Mouse (Mus musculus) stomach, embryonic 15.5 days (tissue): ENCODE measurements around the gene Hist2h3b. TPM values are rescaled to one million over a fixed set of nuclear protein-coding genes. Genes with fewer than 3 reads are reported as not detected.
"Not testable (repeated sequence)": the region's sequence is repeated elsewhere in the genome, so short reads cannot be mapped to it uniquely, and the experiment has no call there.

ENCODE experiments used
- ATAC-seq: fragments of 200-750 bp; cut with Nextera tagmentation; 2 replicates; pipeline ENCODE4 v1.8.0; 2017; ENCODE audit warnings: low read depth, moderate number of reproducible peaks, moderate TSS enrichment; ENCODE audit not compliant: insufficient read depth, low FRiP score
- H3K27ac ChIP-seq: fragments of 300-500 bp; sonication (generic); 2 replicates; pipeline ENCODE4 v1.5.1; 2015; ENCODE audit warnings: mild to moderate bottlenecking, inconsistent platforms
- H3K27me3 ChIP-seq: fragments of 300-500 bp; sonication (generic); replicated peaks from 2 replicates; pipeline ENCODE4 v1.6.1; 2015; ENCODE audit warnings: inconsistent platforms
- H3K36me3 ChIP-seq: fragments of 300-500 bp; sonication (generic); 2 replicates; pipeline ENCODE4 v1.6.1; 2015; ENCODE audit warnings: inconsistent platforms
- H3K4me1 ChIP-seq: fragments of 300-500 bp; sonication (generic); 2 replicates; pipeline ENCODE4 v1.6.1; 2015; ENCODE audit warnings: inconsistent platforms
- H3K4me2 ChIP-seq: fragments of 300-500 bp; sonication (generic); 2 replicates; pipeline ENCODE4 v1.6.1; 2015; ENCODE audit warnings: mild to moderate bottlenecking, inconsistent platforms
- H3K4me3 ChIP-seq: fragments of 300-500 bp; sonication (generic); replicated peaks from 2 replicates; pipeline ENCODE4 v1.5.1; 2015; ENCODE audit warnings: inconsistent platforms
- H3K9ac ChIP-seq: fragments of 300-500 bp; sonication (generic); 2 replicates; pipeline ENCODE4 v1.6.1; 2015; ENCODE audit warnings: inconsistent platforms
- H3K9me3 ChIP-seq: fragments of 300-500 bp; sonication (generic); 2 replicates; pipeline ENCODE4 v1.6.1; 2016; ENCODE audit warnings: inconsistent platforms
- WGBS: fragments of 180-500 bp; shearing (Covaris S2); methylation state at CpG from one replicate; pipeline ENCODE4 v1.1.7; 2015; 5-methylcytosine and 5-hydroxymethylcytosine counted together
- polyA plus RNA-seq: library from polyadenylated mRNA; unstranded; fragments of >200 nt; fragmentation: Nextera tagmentation; extraction: Ambion mirVana; gene quantifications from 2 replicates; pipeline ENCODE4 v1.2.1, GENCODE M21; 2015

The Hist2h3b gene
- polyA plus RNA-seq, 1 experiment from 2014 or later: 69.4 TPM

DNA sequence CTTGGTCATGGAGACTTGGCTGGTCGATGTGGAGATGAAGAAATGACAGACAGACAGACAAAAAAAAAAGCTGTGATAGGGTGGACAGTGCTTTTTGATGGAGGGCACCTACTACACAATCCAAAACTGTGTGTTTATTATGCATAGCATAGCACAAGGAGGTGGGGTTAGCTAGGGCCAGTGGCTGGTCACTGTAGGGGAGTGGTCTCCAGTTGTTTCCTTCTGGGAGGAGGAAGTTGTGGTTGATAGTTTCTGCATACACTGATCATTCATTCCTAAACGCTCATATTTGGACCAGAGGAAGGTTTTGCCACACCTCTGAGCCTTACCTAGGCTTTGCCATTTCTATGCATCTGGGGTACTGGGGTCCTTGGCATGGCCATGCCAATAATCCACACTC is 38.0 kb upstream of the Hist2h3b start:
- Histone ChIP-seq H3K27me3 (no peaks in the 10 kb centered on the region), H3K9ac (no peak overlapping the region), H3K4me3 (no peak overlapping the region), H3K9me3 (no peaks in the 10 kb centered on the region), H3K27ac (no peak overlapping the region), H3K4me1 (no peaks in the 10 kb centered on the region), H3K36me3 (no peaks in the 10 kb centered on the region), H3K4me2 (no peak overlapping the region)
- 69% methylated on average over 2 of the region's 2 CpGs for WGBS
- ATAC-seq: no peak

DNA sequence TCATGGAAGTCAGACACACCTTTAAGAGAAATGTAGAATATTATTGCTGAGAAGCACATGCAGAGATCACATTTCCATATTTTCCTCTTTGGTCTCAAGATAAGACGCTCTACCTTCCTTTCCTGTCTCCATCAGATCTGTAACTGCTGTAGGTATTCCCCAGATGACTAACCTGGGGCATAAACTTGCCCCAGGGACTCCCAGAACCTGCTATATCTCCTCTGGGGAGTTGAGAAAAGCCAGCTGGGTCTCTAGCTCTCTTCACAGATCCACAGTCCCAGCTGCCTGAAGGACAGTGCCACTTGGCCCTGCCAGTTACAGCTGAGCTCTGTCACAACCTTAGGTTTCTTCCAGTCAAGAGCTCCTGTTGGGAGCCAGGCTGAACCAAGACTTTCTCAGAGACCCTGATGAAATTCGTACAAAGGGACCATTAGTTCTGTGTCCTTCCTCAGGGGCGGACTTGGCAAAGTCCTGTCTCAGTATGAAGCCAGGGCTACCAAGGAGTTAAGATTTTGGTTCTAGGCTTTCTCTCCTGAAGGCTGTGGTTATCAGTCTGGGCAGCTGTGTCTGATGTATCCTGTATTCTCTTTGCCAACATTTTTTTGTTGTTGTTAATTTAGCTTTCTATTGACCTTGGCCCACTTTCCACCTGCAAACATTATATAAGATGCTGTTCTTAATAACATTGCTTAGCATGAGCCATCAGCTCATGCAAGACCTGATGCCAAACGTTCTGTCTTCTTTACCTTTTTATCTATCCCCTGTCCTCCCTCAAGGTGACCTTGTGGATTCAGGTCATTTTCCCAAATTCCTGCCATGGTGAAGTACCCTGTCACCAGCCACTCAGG is 37.3 kb upstream of the Hist2h3b start:
- Histone ChIP-seq H3K4me1 (no peaks in the 10 kb centered on the region), H3K4me2 (no peak overlapping the region), H3K36me3 (no peaks in the 10 kb centered on the region), H3K27me3 (no peaks in the 10 kb centered on the region), H3K9ac (no peak overlapping the region), H3K27ac (no peak overlapping the region), H3K4me3 (no peak overlapping the region), H3K9me3 (no peaks in the 10 kb centered on the region)
- 76% methylated on average over 4 of the region's 4 CpGs for WGBS
- no peak for ATAC-seq

DNA sequence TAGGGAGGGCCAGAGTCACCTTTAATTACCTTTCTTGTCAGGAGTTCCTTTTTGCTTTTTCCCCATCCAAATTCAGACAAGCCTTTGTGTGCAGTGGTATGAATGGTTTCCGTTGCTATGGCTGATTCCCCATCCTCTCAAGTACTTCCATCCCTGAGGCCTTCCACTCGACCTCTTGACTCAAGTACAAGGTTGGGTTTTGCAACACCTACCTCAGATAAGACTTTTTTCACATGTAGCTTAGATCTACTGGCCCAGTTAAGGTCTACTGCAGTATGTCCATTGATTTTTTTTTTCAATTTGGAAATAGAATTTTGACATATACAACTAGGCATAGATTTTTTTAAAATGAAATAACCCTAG is 36.7 kb upstream of the Hist2h3b start:
- Histone ChIP-seq H3K36me3 (no peaks in the 10 kb centered on the region), H3K4me3 (no peak overlapping the region), H3K9ac (no peak overlapping the region), H3K4me2 (no peak overlapping the region), H3K27ac (no peak overlapping the region), H3K27me3 (no peaks in the 10 kb centered on the region), H3K4me1 (peaks cover under 1% of the 10 kb centered on the region), H3K9me3 (no peaks in the 10 kb centered on the region)
- WGBS: 61% methylated on average over 2 of the region's 2 CpGs
- no peak for ATAC-seq

DNA sequence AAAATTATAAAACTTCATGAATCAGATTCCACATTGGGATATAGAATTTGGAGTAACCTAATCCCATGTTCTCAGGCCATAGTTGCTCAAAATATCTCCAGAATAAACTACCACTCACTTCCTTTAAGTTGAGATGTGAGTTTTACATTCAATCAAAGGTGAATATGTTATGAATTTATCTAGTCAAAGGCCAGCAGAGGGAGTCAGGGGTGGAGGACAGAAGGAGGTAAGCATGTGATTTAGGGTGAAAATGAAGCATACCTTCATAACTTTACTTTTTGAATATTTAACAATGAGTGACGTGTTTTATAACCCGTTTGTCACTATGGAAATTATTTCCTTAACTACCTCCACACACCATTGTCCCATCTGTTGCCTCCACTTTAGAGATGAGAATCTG is 33.5 kb upstream of the Hist2h3b start:
- 87% methylated on average over 2 of the region's 2 CpGs for WGBS
- ATAC-seq: no peak
- H3K27me3 ChIP-seq: no peaks in the 10 kb centered on the region
- H3K9me3 ChIP-seq: no peaks in the 10 kb centered on the region
- peaks cover 8% of the 10 kb centered on the region for H3K4me1 ChIP-seq
- no peak overlapping the region for H3K27ac ChIP-seq
- no peak overlapping the region for H3K9ac ChIP-seq
- H3K4me3 ChIP-seq: no peak overlapping the region
- no peak overlapping the region for H3K4me2 ChIP-seq
- H3K36me3 ChIP-seq: no peaks in the 10 kb centered on the region

DNA sequence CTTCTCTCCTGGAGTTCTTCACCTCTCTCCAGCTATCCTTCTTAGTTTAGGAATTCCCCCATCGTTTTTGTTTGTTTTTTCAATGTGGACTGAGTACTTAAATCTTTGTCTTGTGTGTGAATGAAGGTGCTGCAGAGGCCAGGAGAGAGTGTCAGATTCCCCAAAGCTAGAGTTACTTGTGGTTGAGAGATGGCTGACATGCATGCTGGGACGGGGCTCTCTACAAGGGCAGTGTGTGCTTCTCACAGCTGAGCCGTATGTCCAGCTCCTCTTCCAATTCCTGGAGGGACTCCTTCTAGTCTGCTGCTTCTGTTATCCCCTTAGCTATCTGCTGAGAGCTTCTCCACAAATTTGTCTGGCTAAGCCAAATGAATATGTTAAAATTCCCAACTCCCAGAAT is 32.6 kb upstream of the Hist2h3b start:
- H3K36me3 ChIP-seq: no peaks in the 10 kb centered on the region
- no peak overlapping the region for H3K9ac ChIP-seq
- no peaks in the 10 kb centered on the region for H3K9me3 ChIP-seq
- peaks cover 8% of the 10 kb centered on the region for H3K4me1 ChIP-seq
- 58% methylated on average over 3 of the region's 3 CpGs for WGBS
- no peaks in the 10 kb centered on the region for H3K27me3 ChIP-seq
- no peak for ATAC-seq
- no peak overlapping the region for H3K4me2 ChIP-seq
- no peak overlapping the region for H3K27ac ChIP-seq
- no peak overlapping the region for H3K4me3 ChIP-seq

DNA sequence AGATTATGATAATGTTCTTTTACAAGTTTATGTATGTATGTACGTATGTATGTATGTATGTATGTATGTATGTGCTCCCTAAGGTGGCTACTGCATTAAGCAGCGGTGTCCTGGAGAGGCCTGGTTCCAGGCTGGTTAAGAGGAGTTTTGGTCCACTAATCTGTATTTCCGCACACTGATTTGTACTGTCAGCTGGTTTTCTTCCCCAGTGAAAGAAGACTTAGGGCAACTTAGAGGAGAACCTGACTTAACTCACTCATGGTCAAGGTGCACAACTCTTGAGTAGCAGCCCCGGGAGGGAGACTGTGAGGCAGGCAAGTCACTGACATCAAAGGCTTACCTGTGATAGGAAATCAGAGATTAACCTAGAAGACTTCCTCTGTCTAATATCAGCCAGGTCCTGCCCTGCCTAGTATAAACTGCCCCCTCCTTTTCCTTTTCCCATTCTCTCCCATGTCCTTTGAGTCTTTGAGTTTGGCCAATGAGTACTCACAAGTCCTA is 31.6 kb upstream of the Hist2h3b start:
- H3K4me1 ChIP-seq: peaks cover 8% of the 10 kb centered on the region
- H3K36me3 ChIP-seq: no peaks in the 10 kb centered on the region
- H3K4me3 ChIP-seq: peak overlapping the region; percentile 44
- peak overlapping the region; percentile 76 for H3K27ac ChIP-seq
- peak overlapping the region; percentile 52; the same call in 1 of the 2 replicates for H3K9ac ChIP-seq
- H3K27me3 ChIP-seq: no peaks in the 10 kb centered on the region
- peak overlapping the region; percentile 54 for H3K4me2 ChIP-seq
- no peaks in the 10 kb centered on the region for H3K9me3 ChIP-seq
- WGBS: 69% methylated on average over 4 of the region's 4 CpGs
- ATAC-seq: no peak

DNA sequence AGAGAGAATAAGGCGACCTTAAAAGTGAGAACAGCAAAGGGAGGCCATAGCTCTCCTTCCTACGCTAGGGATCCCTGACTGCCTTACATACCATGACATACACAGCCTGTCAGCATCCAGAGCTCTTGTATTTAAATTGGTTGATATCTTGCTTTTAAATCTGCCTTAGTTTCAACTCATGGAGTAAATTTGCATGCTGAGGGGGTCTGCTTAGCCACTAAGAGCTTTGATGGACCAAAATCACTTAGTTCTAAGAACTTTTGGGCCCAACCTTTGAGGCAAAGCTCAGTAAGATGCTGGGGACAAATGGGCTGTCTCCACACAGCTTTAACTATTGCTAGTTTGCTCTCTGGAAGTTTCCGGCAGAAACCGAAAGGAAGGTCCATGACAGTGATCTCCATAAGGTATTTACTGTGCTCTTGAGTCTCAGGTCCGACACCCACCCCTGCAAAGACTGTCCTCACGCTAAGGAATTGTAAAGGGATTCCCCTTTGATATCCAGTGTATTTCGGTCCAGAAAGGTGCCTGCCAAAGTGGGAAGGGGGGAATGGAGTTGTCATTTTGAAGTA is 31.0 kb upstream of the Hist2h3b start:
- Histone ChIP-seq H3K4me1 (peaks cover 8% of the 10 kb centered on the region), H3K36me3 (no peaks in the 10 kb centered on the region), H3K9me3 (no peaks in the 10 kb centered on the region), H3K9ac (peak overlapping the region; percentile 52), H3K27ac (peak overlapping the region; percentile 76), H3K4me3 (peak overlapping the region; percentile 44), H3K27me3 (no peaks in the 10 kb centered on the region), H3K4me2 (peak overlapping the region; percentile 54)
- ATAC-seq: no peak
- WGBS: 16% methylated on average over 7 of the region's 7 CpGs

DNA sequence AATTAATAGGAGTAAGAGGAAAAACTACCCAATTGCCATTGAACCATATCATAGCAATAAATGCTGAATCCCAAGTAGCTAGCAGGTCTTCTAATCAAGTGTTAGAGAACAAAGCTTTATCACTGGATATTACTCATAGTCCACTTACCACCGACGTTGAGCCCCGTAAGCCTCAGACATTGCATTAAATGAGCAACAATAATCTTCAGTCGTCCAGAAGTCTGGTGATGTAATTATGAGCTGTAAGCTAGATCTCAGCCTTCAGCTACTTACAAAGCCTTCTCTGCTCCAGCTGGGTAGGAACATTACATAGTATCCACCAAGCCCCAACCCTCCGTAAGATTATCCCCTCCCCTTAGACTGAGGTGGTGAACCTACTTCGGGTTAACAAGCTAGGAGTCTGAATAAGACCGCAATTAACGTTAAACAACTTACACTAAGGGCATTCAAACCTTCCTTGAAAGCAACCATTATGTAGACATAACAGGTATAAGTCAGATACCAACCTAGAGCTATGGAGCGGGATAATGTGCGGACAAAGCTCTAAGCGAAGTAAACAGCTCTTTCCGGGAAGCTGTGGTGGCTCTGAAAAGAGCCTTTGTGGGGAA is 30.4 kb upstream of the Hist2h3b start:
- no peak for ATAC-seq
- peak overlapping the region; percentile 52 for H3K9ac ChIP-seq
- peak overlapping the region; percentile 76 for H3K27ac ChIP-seq
- H3K36me3 ChIP-seq: no peaks in the 10 kb centered on the region
- peak overlapping the region; percentile 44 for H3K4me3 ChIP-seq
- H3K4me1 ChIP-seq: peaks cover 8% of the 10 kb centered on the region
- no peaks in the 10 kb centered on the region for H3K27me3 ChIP-seq
- no peaks in the 10 kb centered on the region for H3K9me3 ChIP-seq
- WGBS: under 1% methylated on average over 12 of the region's 12 CpGs
- peak overlapping the region; percentile 54 for H3K4me2 ChIP-seq

DNA sequence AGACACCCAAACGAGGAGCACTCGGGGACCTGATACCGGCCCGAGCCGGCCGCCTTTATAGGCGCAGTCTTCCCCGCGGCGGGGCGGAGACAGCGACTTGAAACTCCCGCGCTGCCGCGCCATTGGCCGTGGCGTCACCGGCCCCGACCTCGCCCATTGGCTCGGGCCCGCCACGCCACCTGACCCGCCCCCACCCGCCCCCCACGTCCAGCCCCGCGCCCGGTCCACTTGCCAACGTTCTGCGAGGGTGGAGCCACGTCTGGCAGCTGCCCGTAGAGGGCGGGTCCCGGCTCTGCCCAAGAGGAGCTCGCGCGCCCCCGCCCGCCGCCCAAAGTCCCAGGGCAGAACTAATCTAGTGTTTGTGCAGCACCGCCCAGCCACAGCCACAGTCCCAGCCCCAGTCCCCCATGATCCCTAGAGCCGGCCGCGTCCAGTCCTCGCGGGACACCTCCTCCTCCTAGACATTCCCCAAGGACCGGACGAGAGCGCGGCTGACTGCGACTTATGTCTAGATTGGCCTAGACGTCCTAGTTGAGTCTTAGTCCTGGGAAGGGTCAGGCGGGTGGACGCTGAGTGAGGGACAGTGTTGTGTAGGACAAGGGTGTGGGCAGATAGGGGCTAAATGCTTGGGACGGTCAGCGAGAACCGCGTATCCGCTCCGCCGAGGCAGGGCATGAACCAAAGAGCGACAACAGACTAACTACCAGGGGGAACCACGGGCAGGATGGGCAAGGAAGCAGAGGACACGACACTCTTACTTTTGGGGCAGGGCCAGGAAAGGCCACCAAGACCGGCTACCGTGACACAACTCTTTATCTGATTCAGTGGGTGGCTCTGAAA is 29.3 kb upstream of the Hist2h3b start, which contains the start of gene Hist2h3c2:
Gene Hist2h3c2, minus strand, starts transcription at position 174 of the 840 bp plus-strand sequence.
- peak; percentile 91 for ATAC-seq
- WGBS: 0% methylated on average over 28 of the region's 68 CpGs
- H3K9me3 ChIP-seq, H3K27me3 ChIP-seq, H3K36me3 ChIP-seq: not testable (repeated sequence)
- Histone ChIP-seq H3K4me2 (peak within 1 kb of the TSS; percentile 54), H3K4me1 (peaks cover 18% of the 10 kb centered on the region), H3K27ac (peak within 1 kb of the TSS; percentile 76), H3K4me3 (peak within 1 kb of the TSS; percentile 44), H3K9ac (peak within 1 kb of the TSS; percentile 52)

DNA sequence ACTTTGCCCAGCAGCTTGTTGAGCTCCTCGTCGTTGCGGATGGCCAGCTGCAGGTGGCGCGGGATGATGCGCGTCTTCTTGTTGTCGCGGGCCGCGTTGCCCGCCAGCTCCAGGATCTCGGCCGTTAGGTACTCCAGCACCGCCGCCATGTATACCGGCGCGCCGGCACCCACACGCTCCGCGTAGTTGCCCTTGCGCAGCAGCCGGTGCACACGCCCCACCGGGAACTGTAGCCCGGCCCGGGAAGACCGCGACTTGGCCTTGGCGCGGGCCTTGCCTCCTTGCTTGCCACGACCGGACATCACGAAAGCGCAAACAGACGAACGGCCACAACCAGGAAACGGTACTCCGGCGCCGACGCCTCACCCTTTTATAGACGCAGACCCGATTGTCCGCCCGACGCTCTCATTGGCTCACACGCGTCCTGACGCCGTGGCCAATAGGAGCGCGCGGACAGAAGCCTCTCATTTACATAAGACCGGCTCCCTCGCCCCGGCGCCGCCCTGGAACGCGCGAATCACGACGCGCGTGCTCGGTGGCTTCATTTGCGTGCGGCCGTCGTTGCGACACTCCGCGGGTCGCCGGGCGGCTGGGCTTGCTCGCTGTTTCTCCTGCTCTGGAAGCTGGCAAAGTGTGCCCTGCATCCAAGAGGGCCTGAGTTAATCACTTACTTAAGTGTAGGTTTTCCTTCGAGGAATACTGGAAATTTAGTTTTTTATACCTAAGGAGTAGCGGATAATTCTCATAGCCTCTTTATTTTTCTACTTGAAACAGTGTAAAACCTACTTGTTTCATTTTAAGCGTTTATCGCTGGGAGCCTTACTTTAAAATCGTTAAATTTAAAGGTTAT is 28.3 kb upstream of the Hist2h3b start, which contains the start of gene Hist2h2aa2:
Gene Hist2h2aa2, minus strand, starts transcription at position 328 of the 850 bp plus-strand sequence.
- 2% methylated on average over 48 of the region's 85 CpGs for WGBS
- not testable (repeated sequence) for H3K27me3 ChIP-seq, H3K9me3 ChIP-seq, H3K36me3 ChIP-seq, H3K9ac ChIP-seq
- Histone ChIP-seq H3K4me1 (peaks cover 21% of the 10 kb centered on the region), H3K4me3 (peak within 1 kb of the TSS; percentile 33), H3K27ac (peak within 1 kb of the TSS; percentile 90), H3K4me2 (peak within 1 kb of the TSS; percentile 45)
- ATAC-seq: peak; percentile 82

DNA sequence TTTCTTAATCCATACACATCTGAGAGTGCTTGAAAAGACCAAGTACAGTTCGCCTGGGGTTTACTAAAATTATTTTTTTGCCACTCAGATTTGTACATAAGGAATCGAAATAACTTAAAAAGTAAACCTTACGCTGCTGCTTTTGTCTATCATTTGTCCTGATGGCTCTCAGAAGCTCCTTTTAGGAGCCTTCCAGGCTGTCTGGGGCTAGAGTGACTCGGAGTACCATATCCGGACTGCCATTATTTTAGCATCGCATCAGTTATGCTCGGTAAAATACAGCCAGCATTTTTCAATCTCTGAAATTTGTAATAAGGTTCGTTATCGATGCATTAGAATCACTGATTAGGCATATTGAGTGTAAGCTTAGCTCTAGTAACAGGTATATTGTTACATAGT is 27.7 kb upstream of the Hist2h3b start:
- Histone ChIP-seq H3K27me3 (no peaks in the 10 kb centered on the region), H3K9me3 (no peaks in the 10 kb centered on the region), H3K4me1 (peaks cover 21% of the 10 kb centered on the region), H3K36me3 (no peaks in the 10 kb centered on the region), H3K4me2 (peak overlapping the region; percentile 45; the same call in 1 of the 2 replicates), H3K27ac (peak overlapping the region; percentile 90), H3K4me3 (no peak overlapping the region), H3K9ac (no peak overlapping the region)
- no peak for ATAC-seq
- 75% methylated on average over 9 of the region's 9 CpGs for WGBS
